Mouse (Mus musculus): ENCODE measurements around the gene Pdilt. TPM values are rescaled to one million over a fixed set of nuclear protein-coding genes. Genes with fewer than 3 reads are reported as not detected.

The Pdilt gene
- polyA plus RNA-seq, 1 experiment from 2014 or later: not detected

DNA sequence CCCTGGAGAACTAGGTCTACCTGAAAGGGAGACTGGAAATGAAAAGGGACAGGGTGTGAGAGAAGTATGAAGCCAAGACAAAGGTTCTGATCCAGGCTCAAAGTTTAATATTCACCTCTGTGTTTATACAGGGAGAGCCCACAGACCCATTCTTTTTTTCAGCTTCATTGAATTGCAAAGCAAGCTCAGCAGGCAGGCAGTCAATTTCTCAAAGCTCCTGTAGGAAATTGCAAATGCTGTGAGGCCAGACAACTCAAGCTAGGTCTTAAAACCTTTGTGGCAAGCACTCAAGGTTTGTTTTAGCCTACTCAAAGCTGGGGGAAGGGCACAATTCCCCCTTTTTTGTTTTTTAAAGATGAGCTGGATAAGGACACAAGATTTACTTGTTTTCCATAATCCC is 22.3 kb upstream of the Pdilt start:
- H3K27ac ChIP-seq (replicated peaks in 1 of 2; ENCODE audit: control insufficient read depth in 1 of 2, insufficient read depth in 1 of 2, low read depth in 2 of 2, low read length in 2 of 2): no peak overlapping the region
- H3K9me3 ChIP-seq (ENCODE audit: control insufficient read depth, low read length): no peaks in the 10 kb centered on the region
- H3K4me2 ChIP-seq (ENCODE audit: low read length): no peak overlapping the region
- H3K4me1 ChIP-seq (ENCODE audit: control insufficient read depth in 2 of 2, insufficient read depth in 2 of 2, low read length in 2 of 2): no peaks in the 10 kb centered on the region
- H3K27me3 ChIP-seq (ENCODE audit: control insufficient read depth, insufficient read depth, low read length): no peaks in the 10 kb centered on the region
- H3K4me3 ChIP-seq (ENCODE audit: control insufficient read depth in 1 of 2, insufficient read depth in 1 of 2, low read depth in 1 of 2, low read length in 2 of 2): no peak overlapping the region
- no peak overlapping the region for H3K9ac ChIP-seq (ENCODE audit: low read length)
- ATAC-seq (ENCODE audit: insufficient number of reproducible peaks, insufficient read depth, low FRiP score, low read depth): no peak
- no peaks in the 10 kb centered on the region for H3K36me3 ChIP-seq (ENCODE audit: control insufficient read depth, insufficient read depth, low read length)

DNA sequence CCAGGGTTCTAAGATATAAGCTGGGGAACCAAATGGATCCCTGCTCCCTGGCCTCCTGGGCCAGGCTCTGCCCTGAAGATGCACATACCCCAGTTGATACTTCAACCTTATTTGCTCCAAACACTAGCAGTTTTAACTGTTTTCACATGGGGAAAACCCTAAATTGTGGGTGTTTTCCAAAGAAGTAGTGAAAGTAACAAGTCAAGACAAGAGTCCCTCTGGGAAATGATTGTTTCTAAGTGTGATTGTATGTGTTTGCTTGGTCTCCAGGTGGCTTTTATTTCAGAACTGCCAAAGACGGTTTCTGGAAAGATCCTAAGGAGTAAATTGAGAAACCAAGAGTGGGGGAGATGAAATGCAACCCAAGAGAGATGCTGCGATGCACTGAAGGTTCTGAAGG is 19.2 kb upstream of the Pdilt start:
- H3K4me2 ChIP-seq (ENCODE audit: low read length): no peak overlapping the region
- ATAC-seq (ENCODE audit: insufficient number of reproducible peaks, insufficient read depth, low FRiP score, low read depth): no peak
- H3K36me3 ChIP-seq (ENCODE audit: control insufficient read depth, insufficient read depth, low read length): no peaks in the 10 kb centered on the region
- 65% methylated on average over 2 of the region's 2 CpGs for WGBS
- no peak overlapping the region for H3K9ac ChIP-seq (ENCODE audit: low read length)
- no peaks in the 10 kb centered on the region for H3K4me1 ChIP-seq (ENCODE audit: control insufficient read depth in 2 of 2, insufficient read depth in 2 of 2, low read length in 2 of 2)
- no peak overlapping the region for H3K27ac ChIP-seq (replicated peaks in 1 of 2; ENCODE audit: control insufficient read depth in 1 of 2, insufficient read depth in 1 of 2, low read depth in 2 of 2, low read length in 2 of 2)
- H3K9me3 ChIP-seq (ENCODE audit: control insufficient read depth, low read length): no peaks in the 10 kb centered on the region
- H3K4me3 ChIP-seq (ENCODE audit: control insufficient read depth in 1 of 2, insufficient read depth in 1 of 2, low read depth in 1 of 2, low read length in 2 of 2): no peak overlapping the region
- H3K27me3 ChIP-seq (ENCODE audit: control insufficient read depth, insufficient read depth, low read length): no peaks in the 10 kb centered on the region

DNA sequence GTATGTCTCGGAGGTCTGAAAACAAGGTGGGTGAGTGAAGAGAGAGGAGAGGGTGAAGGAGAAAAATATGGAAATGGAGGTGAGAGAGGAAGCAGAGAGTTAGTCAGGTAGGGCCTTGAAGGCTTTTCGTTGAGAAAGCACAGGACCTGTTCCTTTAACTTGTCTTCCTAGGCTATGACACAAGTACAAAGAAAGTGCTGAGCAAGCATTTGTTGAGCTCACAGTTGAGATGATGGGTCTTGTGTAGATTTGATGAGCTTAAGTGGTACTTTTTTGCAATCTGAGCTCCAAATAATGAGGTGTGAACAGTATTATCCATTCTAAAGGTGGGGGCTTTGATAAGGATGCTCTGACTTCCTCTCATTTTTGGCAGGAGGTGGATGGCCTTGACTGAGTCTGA is 11.1 kb upstream of the Pdilt start:
- no peaks in the 10 kb centered on the region for H3K36me3 ChIP-seq (ENCODE audit: control insufficient read depth, insufficient read depth, low read length)
- H3K27me3 ChIP-seq (ENCODE audit: control insufficient read depth, insufficient read depth, low read length): no peaks in the 10 kb centered on the region
- H3K4me3 ChIP-seq (ENCODE audit: control insufficient read depth in 1 of 2, insufficient read depth in 1 of 2, low read depth in 1 of 2, low read length in 2 of 2): no peak overlapping the region
- H3K4me1 ChIP-seq (ENCODE audit: control insufficient read depth in 2 of 2, insufficient read depth in 2 of 2, low read length in 2 of 2): no peaks in the 10 kb centered on the region
- no peak for ATAC-seq (ENCODE audit: insufficient number of reproducible peaks, insufficient read depth, low FRiP score, low read depth)
- H3K27ac ChIP-seq (replicated peaks in 1 of 2; ENCODE audit: control insufficient read depth in 1 of 2, insufficient read depth in 1 of 2, low read depth in 2 of 2, low read length in 2 of 2): no peak overlapping the region
- no peak overlapping the region for H3K9ac ChIP-seq (ENCODE audit: low read length)
- H3K9me3 ChIP-seq (ENCODE audit: control insufficient read depth, low read length): no peaks in the 10 kb centered on the region
- WGBS: 59% methylated on average over 2 of the region's 2 CpGs
- H3K4me2 ChIP-seq (ENCODE audit: low read length): no peak overlapping the region

DNA sequence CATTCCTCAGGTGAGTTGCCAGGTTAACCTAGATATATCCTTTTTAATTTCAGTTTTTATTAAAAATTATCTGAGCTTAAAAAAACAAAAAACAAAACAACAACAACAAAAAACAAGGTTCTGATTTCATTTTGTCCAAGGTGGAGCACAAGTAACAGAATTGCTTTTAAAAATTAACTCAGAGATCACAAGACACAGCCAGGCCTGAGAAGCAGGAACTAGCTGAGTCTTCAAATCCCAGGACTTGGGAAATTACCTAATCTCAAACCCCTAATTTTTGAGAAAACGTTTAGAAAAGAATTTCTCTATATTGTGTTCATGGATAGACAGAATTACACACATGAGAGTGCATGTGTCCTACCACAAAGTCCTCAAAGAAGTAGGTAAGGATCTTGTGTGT is 9.6 kb upstream of the Pdilt start:
- H3K9ac ChIP-seq (ENCODE audit: low read length): no peak overlapping the region
- no peak overlapping the region for H3K4me2 ChIP-seq (ENCODE audit: low read length)
- no peaks in the 10 kb centered on the region for H3K27me3 ChIP-seq (ENCODE audit: control insufficient read depth, insufficient read depth, low read length)
- H3K27ac ChIP-seq (replicated peaks in 1 of 2; ENCODE audit: control insufficient read depth in 1 of 2, insufficient read depth in 1 of 2, low read depth in 2 of 2, low read length in 2 of 2): no peak overlapping the region
- H3K4me3 ChIP-seq (ENCODE audit: control insufficient read depth in 1 of 2, insufficient read depth in 1 of 2, low read depth in 1 of 2, low read length in 2 of 2): no peak overlapping the region
- no peaks in the 10 kb centered on the region for H3K4me1 ChIP-seq (ENCODE audit: control insufficient read depth in 2 of 2, insufficient read depth in 2 of 2, low read length in 2 of 2)
- no peaks in the 10 kb centered on the region for H3K9me3 ChIP-seq (ENCODE audit: control insufficient read depth, low read length)
- 36% methylated on average over 1 of the region's 1 CpGs for WGBS
- no peaks in the 10 kb centered on the region for H3K36me3 ChIP-seq (ENCODE audit: control insufficient read depth, insufficient read depth, low read length)
- no peak for ATAC-seq (ENCODE audit: insufficient number of reproducible peaks, insufficient read depth, low FRiP score, low read depth)

DNA sequence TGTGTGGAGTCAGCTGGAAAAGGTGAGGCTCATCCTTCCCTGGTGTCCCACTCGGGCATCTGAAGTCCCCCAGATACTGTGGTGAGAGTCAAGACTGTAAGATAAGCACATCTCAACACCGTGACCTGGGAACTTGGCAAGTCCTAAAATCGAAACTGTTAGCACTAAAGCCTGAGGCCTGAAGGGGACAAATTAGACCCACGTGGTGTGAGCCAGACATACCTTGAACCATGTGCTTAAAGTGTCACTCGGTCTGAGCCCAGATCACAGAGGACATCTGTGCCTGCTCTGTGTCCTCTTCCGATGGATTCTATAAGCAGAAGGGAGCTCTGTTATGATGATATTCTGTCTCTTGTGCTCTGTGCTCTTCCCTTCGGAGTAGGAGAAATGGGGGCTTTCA is 5.3 kb upstream of the Pdilt start:
- no peaks in the 10 kb centered on the region for H3K4me1 ChIP-seq (ENCODE audit: control insufficient read depth in 2 of 2, insufficient read depth in 2 of 2, low read length in 2 of 2)
- WGBS: 60% methylated on average over 7 of the region's 7 CpGs
- no peak overlapping the region for H3K27ac ChIP-seq (replicated peaks in 1 of 2; ENCODE audit: control insufficient read depth in 1 of 2, insufficient read depth in 1 of 2, low read depth in 2 of 2, low read length in 2 of 2)

DNA sequence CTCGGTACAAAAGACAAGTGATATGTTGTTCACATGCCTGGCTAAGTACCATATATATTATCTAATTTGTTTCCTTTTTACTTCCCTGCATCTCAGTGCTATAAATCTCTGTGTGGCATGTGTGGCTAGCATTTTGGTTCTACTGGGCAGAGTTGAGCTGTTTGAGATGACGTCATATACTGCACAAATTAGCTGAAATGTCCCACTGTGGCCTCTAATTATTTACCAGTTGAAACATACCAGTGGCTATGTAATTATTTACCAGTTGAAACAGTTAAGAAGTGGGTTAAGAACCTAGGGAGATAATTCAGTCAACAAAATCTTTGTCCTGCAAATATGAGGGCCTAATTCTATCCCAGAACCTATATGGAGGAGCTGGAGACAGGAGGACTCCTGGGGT is 4.3 kb upstream of the Pdilt start:
- H3K9me3 ChIP-seq (ENCODE audit: control insufficient read depth, low read length): no peaks in the 10 kb centered on the region
- no peak for ATAC-seq (ENCODE audit: insufficient number of reproducible peaks, insufficient read depth, low FRiP score, low read depth)
- H3K27ac ChIP-seq (replicated peaks in 1 of 2; ENCODE audit: control insufficient read depth in 1 of 2, insufficient read depth in 1 of 2, low read depth in 2 of 2, low read length in 2 of 2): no peak overlapping the region
- H3K4me3 ChIP-seq (ENCODE audit: control insufficient read depth in 1 of 2, insufficient read depth in 1 of 2, low read depth in 1 of 2, low read length in 2 of 2): no peak overlapping the region
- no peaks in the 10 kb centered on the region for H3K27me3 ChIP-seq (ENCODE audit: control insufficient read depth, insufficient read depth, low read length)
- H3K4me2 ChIP-seq (ENCODE audit: low read length): no peak overlapping the region
- no peaks in the 10 kb centered on the region for H3K4me1 ChIP-seq (ENCODE audit: control insufficient read depth in 2 of 2, insufficient read depth in 2 of 2, low read length in 2 of 2)
- H3K36me3 ChIP-seq (ENCODE audit: control insufficient read depth, insufficient read depth, low read length): no peaks in the 10 kb centered on the region
- H3K9ac ChIP-seq (ENCODE audit: low read length): no peak overlapping the region
- WGBS: 71% methylated on average over 2 of the region's 2 CpGs

More for the DNA sequence above, 5.3 kb upstream of the Pdilt start:
- H3K9me3 ChIP-seq (ENCODE audit: control insufficient read depth, low read length): no peaks in the 10 kb centered on the region
- H3K4me2 ChIP-seq (ENCODE audit: low read length): no peak overlapping the region
- H3K9ac ChIP-seq (ENCODE audit: low read length): no peak overlapping the region
- H3K4me3 ChIP-seq (ENCODE audit: control insufficient read depth in 1 of 2, insufficient read depth in 1 of 2, low read depth in 1 of 2, low read length in 2 of 2): no peak overlapping the region
- no peaks in the 10 kb centered on the region for H3K36me3 ChIP-seq (ENCODE audit: control insufficient read depth, insufficient read depth, low read length)
- ATAC-seq (ENCODE audit: insufficient number of reproducible peaks, insufficient read depth, low FRiP score, low read depth): no peak
- H3K27me3 ChIP-seq (ENCODE audit: control insufficient read depth, insufficient read depth, low read length): no peaks in the 10 kb centered on the region

DNA sequence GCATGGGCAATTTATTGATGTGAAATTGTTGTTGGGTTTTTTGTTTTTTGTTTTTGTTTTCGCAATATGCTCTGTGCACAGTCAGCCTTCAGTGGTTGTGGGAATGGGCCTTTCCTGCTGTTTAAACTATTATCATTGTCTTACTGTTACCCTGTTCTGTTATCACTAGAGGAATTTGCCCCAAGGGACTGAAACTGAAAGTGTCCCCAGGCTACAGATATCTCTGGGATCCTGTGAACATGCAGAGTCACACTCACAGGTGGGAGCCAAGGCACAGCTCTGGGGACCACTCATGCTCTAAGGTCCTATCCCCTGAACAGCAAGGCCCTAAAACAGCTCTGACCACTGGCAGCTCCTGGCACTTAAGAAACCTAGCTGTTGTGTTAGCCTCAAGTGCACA is 3.8 kb upstream of the Pdilt start:
- no peaks in the 10 kb centered on the region for H3K4me1 ChIP-seq (ENCODE audit: control insufficient read depth in 2 of 2, insufficient read depth in 2 of 2, low read length in 2 of 2)
- H3K4me3 ChIP-seq (ENCODE audit: control insufficient read depth in 1 of 2, insufficient read depth in 1 of 2, low read depth in 1 of 2, low read length in 2 of 2): no peak overlapping the region
- ATAC-seq (ENCODE audit: insufficient number of reproducible peaks, insufficient read depth, low FRiP score, low read depth): no peak
- 86% methylated on average over 1 of the region's 1 CpGs for WGBS
- no peak overlapping the region for H3K27ac ChIP-seq (replicated peaks in 1 of 2; ENCODE audit: control insufficient read depth in 1 of 2, insufficient read depth in 1 of 2, low read depth in 2 of 2, low read length in 2 of 2)
- H3K36me3 ChIP-seq (ENCODE audit: control insufficient read depth, insufficient read depth, low read length): no peaks in the 10 kb centered on the region
- no peaks in the 10 kb centered on the region for H3K9me3 ChIP-seq (ENCODE audit: control insufficient read depth, low read length)
- H3K9ac ChIP-seq (ENCODE audit: low read length): no peak overlapping the region
- no peaks in the 10 kb centered on the region for H3K27me3 ChIP-seq (ENCODE audit: control insufficient read depth, insufficient read depth, low read length)
- no peak overlapping the region for H3K4me2 ChIP-seq (ENCODE audit: low read length)

DNA sequence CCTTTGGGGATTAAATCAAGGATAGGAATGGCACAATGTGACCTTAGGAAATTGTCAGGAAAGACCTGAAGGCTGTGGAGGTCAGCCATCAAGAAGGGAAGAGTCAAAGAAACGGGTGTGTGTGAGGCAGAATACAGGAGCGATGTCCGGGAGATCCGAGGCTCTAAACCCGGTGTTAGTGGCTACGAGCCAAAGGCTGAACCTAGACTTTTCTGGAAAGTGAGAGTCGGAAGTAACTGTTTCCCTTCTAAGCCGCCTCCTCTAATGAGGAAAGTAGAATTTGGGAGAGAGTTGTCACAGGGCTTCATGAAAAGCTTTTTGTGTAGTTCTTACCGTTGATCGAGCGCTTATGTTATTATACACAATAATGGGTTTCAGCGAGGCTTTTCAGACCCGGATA is 3.2 kb upstream of the Pdilt start:
- Histone ChIP-seq H3K27ac (replicated peaks in 1 of 2; ENCODE audit: control insufficient read depth in 1 of 2, insufficient read depth in 1 of 2, low read depth in 2 of 2, low read length in 2 of 2) (no peak overlapping the region), H3K27me3 (ENCODE audit: control insufficient read depth, insufficient read depth, low read length) (no peaks in the 10 kb centered on the region), H3K4me2 (ENCODE audit: low read length) (no peak overlapping the region), H3K4me1 (ENCODE audit: control insufficient read depth in 2 of 2, insufficient read depth in 2 of 2, low read length in 2 of 2) (no peaks in the 10 kb centered on the region), H3K9ac (ENCODE audit: low read length) (no peak overlapping the region), H3K36me3 (ENCODE audit: control insufficient read depth, insufficient read depth, low read length) (no peaks in the 10 kb centered on the region), H3K9me3 (ENCODE audit: control insufficient read depth, low read length) (no peaks in the 10 kb centered on the region), H3K4me3 (ENCODE audit: control insufficient read depth in 1 of 2, insufficient read depth in 1 of 2, low read depth in 1 of 2, low read length in 2 of 2) (no peak overlapping the region)
- no peak for ATAC-seq (ENCODE audit: insufficient number of reproducible peaks, insufficient read depth, low FRiP score, low read depth)
- 77% methylated on average over 13 of the region's 13 CpGs for WGBS

Data from heart, embryonic 14.5 days (tissue).